Mouse (Mus musculus) megakaryocyte-erythroid progenitor cell, adult 5-6 weeks (primary cell): Measurements from ENCODE around the gene Cdkl5. TPM values are rescaled to one million over a fixed set of nuclear protein-coding genes. Genes with fewer than 3 reads are reported as not detected.
A peak's percentile ranks its signal among the peaks of the same experiment; 100 is the strongest.

ENCODE experiments used
- ATAC-seq: replicated peaks from 2 replicates; pipeline ENCODE4 v1.8.0; 2016; ENCODE audit warnings: mild to moderate bottlenecking, inconsistent platforms; ENCODE audit not compliant: severe bottlenecking, poor library complexity, low FRiP score, low TSS enrichment
- total RNA-seq, 2 experiments: library from RNA; stranded (forward) in 1 of 2; stranded (reverse) in 1 of 2; fragments of 200-1000, 215-1000 nt in 1 of 2; fragments of >200 nt in 1 of 2; fragmentation: Nextera tagmentation in 1 of 2; gene quantifications; 2 replicates each; pipeline ENCODE4 v1.2.3; 2014 to 2017

Gene Cdkl5
- total RNA-seq (2014; fragmentation: Nextera tagmentation) (1.6 and 2.2 TPM in 2 replicates), total RNA-seq (2017) (0.66 and 1.6 TPM in 2 replicates)

- peak; percentile 99 for ATAC-seq
Measured at GRCm38 (mm10) chrX:160994543-160995121, at the start of gene Cdkl5. Gene Cdkl5, minus strand, starts transcription at chrX:160994704.

DNA sequence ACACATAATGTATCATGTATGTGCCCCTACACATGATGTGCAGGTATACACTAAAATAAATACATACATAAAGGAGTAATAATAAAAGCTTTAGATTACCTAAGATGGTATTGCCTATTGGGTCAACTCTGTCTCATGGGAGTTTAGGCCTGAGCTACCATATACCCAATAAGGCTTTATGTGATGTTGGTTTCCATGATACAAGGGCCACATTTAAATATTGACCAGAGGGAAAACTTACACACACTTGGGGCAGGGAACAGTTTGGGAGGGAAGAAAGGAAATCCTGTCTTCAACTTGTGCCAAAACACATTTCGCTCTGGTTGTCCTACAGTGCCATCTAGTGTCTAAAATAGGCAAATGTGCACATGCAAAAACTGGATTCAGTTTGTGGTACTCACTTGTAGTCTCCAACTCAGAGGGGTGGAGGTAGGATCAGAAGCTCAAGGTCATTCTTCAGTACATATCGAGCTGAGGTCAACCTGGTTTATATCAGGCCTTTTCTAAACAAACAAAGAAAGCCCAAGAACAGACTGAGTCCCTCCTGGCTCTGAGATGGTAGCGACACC lies 38.8 kb upstream of the Cdkl5 start:
- ATAC-seq: peak; percentile 74; the same call in 1 of the 2 replicates

DNA sequence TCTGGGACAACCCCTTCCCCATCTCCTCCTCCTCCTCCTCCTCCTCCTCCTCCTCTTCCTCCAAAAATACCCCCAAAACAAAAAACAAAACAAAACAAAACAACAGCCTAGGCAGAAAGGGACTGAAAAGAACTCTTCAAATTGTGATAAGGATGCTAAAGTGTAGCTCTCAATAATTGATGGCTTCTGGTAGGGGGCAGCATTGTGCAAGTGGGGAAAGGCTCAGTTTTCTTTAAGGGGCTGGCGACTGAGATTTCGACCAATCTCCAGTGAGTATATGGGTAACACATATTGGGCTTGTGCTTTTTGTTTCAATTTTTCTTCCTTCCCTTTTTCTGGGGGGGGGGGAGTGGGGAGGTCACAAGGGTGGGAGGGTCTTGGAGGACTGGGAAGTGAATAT lies 37.9 kb upstream of the Cdkl5 start:
- ATAC-seq: no peak

DNA sequence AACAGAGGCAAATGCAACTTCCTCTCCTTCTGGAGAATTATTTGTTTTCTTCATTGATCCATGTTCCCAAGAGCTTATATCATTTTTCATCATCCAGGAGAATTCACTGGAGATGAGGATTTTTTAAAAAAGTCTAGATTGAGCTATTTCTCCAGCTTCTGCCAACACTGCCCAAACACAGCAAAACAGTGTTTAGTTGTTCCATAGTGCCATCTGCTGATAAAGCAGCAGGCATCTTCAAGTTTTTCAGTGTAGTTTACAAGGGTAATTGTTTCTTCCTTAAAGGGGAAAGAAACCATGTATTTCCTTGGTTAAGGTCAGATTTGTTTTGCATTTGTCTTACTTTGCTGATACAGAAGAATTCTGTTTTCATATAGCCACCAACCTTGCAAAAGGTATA lies 35.7 kb upstream of the Cdkl5 start:
- no peak for ATAC-seq

GRCm38 (mm10) chrX:161024475-161024874 lies 30.0 kb upstream of the Cdkl5 start:
- ATAC-seq: no peak

DNA sequence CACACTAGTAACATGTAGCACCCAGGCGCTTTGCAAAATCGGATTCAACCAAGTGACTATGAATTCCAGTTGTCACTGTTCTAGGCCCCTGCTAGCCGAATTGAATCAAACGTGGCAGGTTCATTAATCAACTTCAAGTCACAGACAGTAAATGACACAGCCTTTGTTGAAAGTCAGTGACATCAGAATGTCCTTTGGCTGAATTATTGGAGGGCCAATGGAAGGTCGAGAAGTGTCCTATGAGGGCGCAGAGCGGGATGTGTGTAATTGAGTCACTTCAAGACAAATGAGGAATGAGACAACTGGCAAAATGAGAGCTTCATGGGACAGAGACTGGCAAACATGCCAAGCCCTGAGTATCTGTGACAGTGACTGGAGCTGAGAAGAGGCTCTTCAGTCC lies 27.0 kb upstream of the Cdkl5 start:
- no peak for ATAC-seq

DNA sequence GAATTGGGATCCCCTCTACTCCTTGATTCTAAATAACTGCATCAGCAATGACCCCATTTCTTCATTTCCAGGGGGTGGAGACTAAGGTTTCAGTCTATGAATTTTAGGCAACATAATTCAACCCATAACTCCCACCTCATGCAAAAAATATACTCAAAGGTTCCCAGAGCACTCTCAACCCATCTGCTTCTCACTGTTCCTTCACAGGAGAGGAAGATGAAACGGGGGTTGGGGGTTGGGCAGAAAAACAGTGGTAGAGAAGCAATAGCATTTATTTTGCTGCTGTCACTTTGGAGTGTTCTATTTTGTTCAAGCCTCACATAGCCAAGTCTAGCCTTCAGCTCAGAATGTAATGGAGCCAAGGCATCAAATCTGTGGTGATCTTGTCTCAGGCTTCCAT lies 23.7 kb upstream of the Cdkl5 start:
- no peak for ATAC-seq

DNA sequence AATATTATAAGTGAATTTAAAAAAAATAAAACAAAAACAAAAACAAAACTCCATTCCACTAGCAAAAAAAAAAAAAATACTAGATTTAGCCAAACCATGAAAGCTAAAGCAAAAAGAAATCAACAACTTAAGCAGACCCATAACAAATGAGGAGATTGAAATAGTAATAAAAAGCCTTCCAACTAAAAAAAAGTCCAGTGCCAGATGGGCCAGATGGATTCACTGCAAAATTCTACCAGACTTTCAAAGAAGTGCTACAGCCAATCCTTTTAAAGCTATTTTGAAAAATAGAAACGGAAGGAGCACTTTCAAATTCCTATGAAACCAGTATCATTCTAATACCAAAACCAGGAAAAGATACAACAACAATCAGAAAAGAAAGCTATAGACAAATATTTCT lies 11.8 kb upstream of the Cdkl5 start:
- ATAC-seq: no peak

DNA sequence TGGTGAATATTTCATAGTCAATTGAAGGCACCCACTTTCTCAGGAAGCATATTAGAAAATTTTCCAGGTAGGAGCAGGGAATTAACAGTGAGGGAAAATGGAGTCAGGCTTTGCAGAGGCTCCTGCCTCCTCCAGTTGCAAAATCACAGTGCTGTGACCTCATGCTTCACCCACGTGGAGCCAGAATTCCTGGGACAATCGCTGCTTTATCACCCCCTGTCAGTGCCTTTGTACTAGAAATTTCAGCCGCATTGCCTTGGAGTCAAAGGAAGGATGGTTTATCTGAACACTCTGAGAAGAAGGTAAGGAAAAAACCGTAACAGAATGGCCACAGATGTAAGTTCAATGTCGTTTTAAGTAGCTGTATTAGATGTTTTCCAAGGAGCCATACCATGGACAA lies 1.5 kb upstream of the Cdkl5 start:
- ATAC-seq: no peak

GRCm38 (mm10) chrX:160995131-160995667 lies 695 bp upstream of the Cdkl5 start:
- peak; percentile 38 for ATAC-seq

- ATAC-seq: peak; percentile 52
Measured at GRCm38 (mm10) chrX:160993749-160994539, 560 bp downstream of the Cdkl5 start.

DNA sequence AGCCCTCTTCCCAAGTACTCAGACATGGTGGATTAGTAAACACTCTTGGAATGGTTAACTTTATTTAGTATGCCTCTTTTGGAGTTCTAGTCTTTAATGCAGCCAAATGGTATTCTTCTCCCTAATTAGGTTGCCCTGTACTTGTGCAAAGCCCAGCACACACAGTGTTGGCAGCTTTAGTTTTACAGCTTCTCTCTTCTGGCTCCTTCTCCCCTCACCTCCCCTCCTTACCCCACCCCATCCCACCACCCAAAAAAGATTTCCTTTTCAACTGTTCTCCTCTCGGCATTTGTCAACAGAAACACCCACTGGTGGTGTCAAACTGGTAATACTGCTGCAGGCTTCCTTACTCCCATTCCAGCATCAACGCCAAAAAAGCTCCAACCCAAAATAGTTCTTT lies 1.8 kb downstream of the Cdkl5 start:
- no peak for ATAC-seq

DNA sequence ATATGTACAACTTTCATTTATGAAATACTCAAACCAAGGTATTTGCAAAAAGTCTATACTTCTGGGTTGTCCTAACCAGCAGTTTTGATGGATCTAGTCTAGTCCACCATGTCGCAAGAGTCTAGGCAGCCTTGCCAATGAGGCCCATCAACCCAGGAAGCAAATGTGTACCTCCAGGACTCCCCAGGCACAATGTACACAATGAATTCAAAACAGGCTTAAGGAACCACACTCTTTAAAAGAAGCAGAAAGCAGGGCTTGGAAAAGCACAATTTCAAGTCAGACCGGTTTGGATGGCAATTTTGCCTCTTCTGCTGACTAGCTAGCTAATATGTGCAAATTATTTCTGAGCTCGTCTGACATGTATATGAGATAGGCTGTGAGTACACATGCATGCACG lies 4.2 kb downstream of the Cdkl5 start:
- no peak for ATAC-seq

DNA sequence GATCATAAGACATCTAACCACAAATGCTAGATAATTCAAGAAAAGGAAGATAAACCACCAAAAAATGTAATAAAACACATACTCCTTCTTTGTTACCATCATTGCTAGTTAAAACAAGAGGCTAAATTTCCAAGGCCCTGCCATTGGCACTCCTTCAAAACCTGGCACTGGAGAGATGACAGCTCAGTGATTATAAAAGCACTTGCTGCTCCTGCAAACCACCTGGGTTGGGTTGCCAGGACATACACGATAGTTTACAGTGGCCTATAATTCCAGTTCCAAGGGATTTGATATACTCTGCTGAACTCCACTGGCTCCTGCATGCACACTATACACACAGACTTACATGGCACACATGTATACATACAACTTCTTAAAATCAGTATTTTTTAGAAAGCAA lies 16.6 kb downstream of the Cdkl5 start:
- no peak for ATAC-seq

DNA sequence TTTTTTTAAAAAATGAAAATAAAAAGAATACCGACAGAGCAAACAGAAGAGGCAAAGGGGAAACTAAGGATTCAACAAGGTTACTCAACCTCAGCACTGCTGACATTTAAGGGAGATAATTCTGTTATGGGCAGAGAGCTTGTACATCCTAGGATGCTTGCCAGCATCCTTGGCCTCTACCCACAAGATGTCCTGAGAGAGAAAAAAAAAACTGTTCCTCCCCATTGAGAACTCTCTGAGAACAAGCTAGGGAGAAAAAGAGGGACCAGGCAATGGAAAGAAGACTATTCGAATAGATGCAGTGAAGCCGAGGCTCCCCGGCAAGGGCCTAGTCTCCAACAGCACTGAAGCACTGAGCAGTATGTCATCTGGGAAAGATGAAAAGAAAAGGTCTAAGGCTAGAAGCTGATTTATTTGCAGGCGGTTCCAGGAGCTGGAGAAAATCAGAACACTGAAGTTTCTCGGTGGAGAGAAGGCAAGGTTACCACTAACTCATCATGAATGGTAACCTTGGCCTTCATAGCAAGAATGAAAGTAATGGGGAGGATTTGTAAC lies 22.4 kb downstream of the Cdkl5 start:
- no peak for ATAC-seq

- ATAC-seq: no peak
Measured at GRCm38 (mm10) chrX:160958593-160959131, 35.8 kb downstream of the Cdkl5 start.

- ATAC-seq: no peak
Measured at GRCm38 (mm10) chrX:160949583-160949982, 44.9 kb downstream of the Cdkl5 start.

GRCm38 (mm10) chrX:160944722-160945121 lies 49.8 kb downstream of the Cdkl5 start:
- ATAC-seq: no peak

- ATAC-seq: peak; percentile 84
Measured at GRCm38 (mm10) chrX:160935541-160935940, 59.0 kb downstream of the Cdkl5 start.

GRCm38 (mm10) chrX:160930656-160931055 lies 63.8 kb downstream of the Cdkl5 start:
- ATAC-seq: no peak
